Mouse (Mus musculus) testis, adult 2 months (tissue): ENCODE measurements around the gene Mpped1.

ENCODE experiments used
- CTCF ChIP-seq: fragments of 200-500 bp; IDR thresholded peaks from 2 replicates; pipeline ENCODE4 v1.5.1; 2012; ENCODE audit warnings: low read depth, mild to moderate bottlenecking, inconsistent platforms, low read length, moderate library complexity; ENCODE audit not compliant: control insufficient read depth, insufficient read depth, insufficient replicate concordance
- POLR2A ChIP-seq: fragments of 200-500 bp; IDR thresholded peaks from 2 replicates; pipeline ENCODE4 v1.6.1; 2012; ENCODE audit warnings: low read depth, mild to moderate bottlenecking, inconsistent platforms, low read length, moderate library complexity; ENCODE audit not compliant: control insufficient read depth

GRCm38 (mm10) chr15:83796924-83797323 lies 17.7 kb downstream of the Mpped1 start:
- TF ChIP-seq CTCF (no peak), POLR2A (no peak)
